Mouse (Mus musculus) stomach, embryonic 16.5 days (tissue): Measurements from ENCODE around the gene Tmem101. TPM values are rescaled to one million over a fixed set of nuclear protein-coding genes. Genes with fewer than 3 reads are reported as not detected.

ENCODE experiments used
- ATAC-seq: fragments of 200-750 bp; cut with Nextera tagmentation; 2 replicates; pipeline ENCODE4 v1.8.0; 2017; ENCODE audit warnings: moderate number of reproducible peaks, moderate TSS enrichment; ENCODE audit not compliant: insufficient read depth, low FRiP score
- H3K27ac ChIP-seq: fragments of 300-500 bp; sonication (generic); 2 replicates; pipeline ENCODE4 v1.5.1; 2014; ENCODE audit warnings: low read length
- H3K27me3 ChIP-seq: fragments of 300-500 bp; sonication (generic); 2 replicates; pipeline ENCODE4 v1.6.1; 2014; ENCODE audit warnings: low read length, control low read depth, mixed read lengths; ENCODE audit not compliant: control insufficient read depth, insufficient read depth
- H3K36me3 ChIP-seq: fragments of 300-500 bp; sonication (generic); 2 replicates; pipeline ENCODE4 v1.6.1; 2014; ENCODE audit warnings: low read length; ENCODE audit not compliant: control insufficient read depth, insufficient read depth
- H3K4me1 ChIP-seq: fragments of 300-500 bp; sonication (generic); 2 replicates; pipeline ENCODE4 v1.6.1; 2014; ENCODE audit warnings: low read length, control low read depth, mixed read lengths; ENCODE audit not compliant: control insufficient read depth, insufficient read depth
- H3K4me2 ChIP-seq: fragments of 300-500 bp; sonication (generic); 2 replicates; pipeline ENCODE4 v1.6.1; 2014; ENCODE audit warnings: low read depth, low read length, mixed read lengths
- H3K4me3 ChIP-seq: fragments of 300-500 bp; sonication (generic); replicated peaks from 2 replicates; pipeline ENCODE4 v1.5.1; 2014; ENCODE audit warnings: mild to moderate bottlenecking, low read length
- H3K9ac ChIP-seq: fragments of 300-500 bp; sonication (generic); 2 replicates; pipeline ENCODE4 v1.6.1; 2014; ENCODE audit warnings: low read length
- H3K9me3 ChIP-seq: fragments of 300-500 bp; sonication (generic); replicated peaks from 2 replicates; pipeline ENCODE4 v1.6.1; 2016; ENCODE audit warnings: low read length, control low read depth; ENCODE audit not compliant: control insufficient read depth
- WGBS: fragments of 180-500 bp; shearing (Covaris S2); extraction: QIAGEN DNeasy Blood & Tissue Kit; methylation state at CpG from one replicate; pipeline ENCODE4 v1.1.7; 2014; 5-methylcytosine and 5-hydroxymethylcytosine counted together
- polyA plus RNA-seq: library from polyadenylated mRNA; unstranded; fragments of >200 nt; fragmentation: Nextera tagmentation; extraction: Ambion mirVana; gene quantifications from 2 replicates; pipeline ENCODE4 v1.2.1, GENCODE M21; 2015

Gene Tmem101
- polyA plus RNA-seq = 27.9 and 29.0 TPM in 2 replicates

DNA sequence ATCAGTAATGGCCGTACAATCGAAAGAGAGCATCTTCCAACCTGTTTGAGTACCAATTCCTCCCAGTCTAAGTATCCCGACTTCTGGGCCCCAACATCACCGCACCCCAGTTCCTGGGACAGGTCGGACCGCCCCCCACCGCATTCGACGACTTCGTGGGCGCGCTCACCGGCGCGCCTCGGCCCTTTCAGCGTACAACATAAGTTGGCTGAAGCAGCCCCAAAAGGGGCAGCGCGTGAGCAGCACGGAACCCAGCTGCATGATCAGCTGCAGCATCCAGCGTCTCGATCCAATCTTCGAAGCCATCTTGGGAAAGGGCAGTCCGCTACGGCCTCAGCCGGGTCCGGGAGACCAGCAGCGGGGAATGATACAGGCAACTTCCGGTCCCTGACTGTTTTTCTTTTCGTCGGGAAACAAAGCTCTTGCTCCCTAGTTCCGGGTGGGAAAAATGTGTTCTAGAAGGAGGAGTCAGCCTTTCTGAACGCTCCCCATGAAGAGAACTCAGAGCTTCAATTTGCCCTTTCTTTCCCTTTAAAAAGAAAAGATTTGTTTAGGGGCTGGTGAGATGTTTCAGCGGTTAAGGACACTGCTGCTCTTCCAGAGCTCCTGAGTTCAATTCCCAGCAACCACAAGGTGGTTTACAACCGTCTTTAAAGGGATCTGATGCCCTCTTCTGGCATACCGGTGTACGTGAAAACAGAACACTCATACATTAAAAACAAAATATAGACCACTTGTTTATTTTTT is at the start of gene Tmem101:
Gene Tmem101, minus strand, starts transcription at position 366 of the 747 bp plus-strand sequence.
- Histone ChIP-seq H3K36me3 (0 out of 2 replicates have a peak, but pooled peaks cover 8% of the 10 kb centered on the region), H3K4me3 (peak within 1 kb of the TSS; percentile 78), H3K27ac (peak within 1 kb of the TSS; percentile 60; the same call in 1 of the 2 replicates), H3K4me1 (peaks cover 10% of the 10 kb centered on the region), H3K27me3 (no peaks in the 10 kb centered on the region), H3K9me3 (no peaks in the 10 kb centered on the region), H3K4me2 (peak within 1 kb of the TSS; percentile 77), H3K9ac (peak within 1 kb of the TSS; percentile 92)
- peak; percentile 83 for ATAC-seq
- under 1% methylated on average over 37 of the region's 37 CpGs for WGBS

DNA sequence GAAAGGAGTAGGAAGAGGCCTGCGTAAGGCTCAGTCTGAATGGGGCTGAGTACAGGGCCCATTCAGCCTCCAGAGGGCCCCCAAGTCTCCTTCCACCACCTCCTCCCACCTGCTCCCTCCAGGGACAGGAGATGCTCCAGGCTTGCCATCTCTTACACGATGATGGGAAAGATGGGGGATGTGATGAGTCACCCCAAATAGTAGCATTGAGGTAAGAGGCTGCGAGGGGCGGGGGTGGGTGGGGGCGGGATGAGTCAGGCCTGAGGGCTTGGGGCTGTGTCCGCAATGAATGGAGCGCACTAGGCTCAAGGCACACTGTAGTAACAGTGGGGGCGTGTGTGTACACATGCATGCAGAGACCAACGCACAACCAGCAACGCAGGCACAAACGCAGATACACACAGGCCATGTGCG is 45.2 kb upstream of the Tmem101 start:
- no peak overlapping the region for H3K9ac ChIP-seq
- no peaks in the 10 kb centered on the region for H3K4me1 ChIP-seq
- peaks cover 38% of the 10 kb centered on the region for H3K36me3 ChIP-seq
- ATAC-seq = peak; percentile 53; the same call in 1 of the 2 replicates
- no peak overlapping the region for H3K4me3 ChIP-seq
- no peak overlapping the region for H3K27ac ChIP-seq
- 71% methylated on average over 12 of the region's 12 CpGs for WGBS
- no peaks in the 10 kb centered on the region for H3K9me3 ChIP-seq
- no peaks in the 10 kb centered on the region for H3K27me3 ChIP-seq
- no peak overlapping the region for H3K4me2 ChIP-seq

DNA sequence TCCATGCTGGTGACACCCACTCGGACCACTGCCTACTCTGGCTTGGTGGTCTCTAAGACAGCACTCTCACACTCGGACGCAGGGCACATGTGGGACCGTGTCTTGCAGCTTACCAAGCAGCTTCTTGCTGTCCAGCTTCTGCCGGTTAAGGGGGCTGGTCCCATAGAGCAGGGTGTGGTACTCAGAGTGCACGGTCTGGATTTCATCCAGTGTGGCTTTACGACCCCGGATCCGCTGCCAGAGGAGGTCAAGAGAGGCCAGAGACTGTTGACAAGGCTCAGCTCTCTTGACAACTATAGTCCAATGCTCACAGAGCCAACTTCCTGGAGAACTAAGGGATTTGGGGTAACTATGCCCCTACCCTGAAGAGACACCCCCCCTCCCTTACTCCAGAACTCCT is 43.7 kb upstream of the Tmem101 start:
- no peak overlapping the region for H3K4me2 ChIP-seq
- H3K4me3 ChIP-seq = no peak overlapping the region
- H3K36me3 ChIP-seq = peaks cover 33% of the 10 kb centered on the region
- H3K27ac ChIP-seq = no peak overlapping the region
- H3K9me3 ChIP-seq = no peaks in the 10 kb centered on the region
- ATAC-seq = no peak
- H3K4me1 ChIP-seq = no peaks in the 10 kb centered on the region
- WGBS = 48% methylated on average over 9 of the region's 9 CpGs
- no peaks in the 10 kb centered on the region for H3K27me3 ChIP-seq
- no peak overlapping the region for H3K9ac ChIP-seq

DNA sequence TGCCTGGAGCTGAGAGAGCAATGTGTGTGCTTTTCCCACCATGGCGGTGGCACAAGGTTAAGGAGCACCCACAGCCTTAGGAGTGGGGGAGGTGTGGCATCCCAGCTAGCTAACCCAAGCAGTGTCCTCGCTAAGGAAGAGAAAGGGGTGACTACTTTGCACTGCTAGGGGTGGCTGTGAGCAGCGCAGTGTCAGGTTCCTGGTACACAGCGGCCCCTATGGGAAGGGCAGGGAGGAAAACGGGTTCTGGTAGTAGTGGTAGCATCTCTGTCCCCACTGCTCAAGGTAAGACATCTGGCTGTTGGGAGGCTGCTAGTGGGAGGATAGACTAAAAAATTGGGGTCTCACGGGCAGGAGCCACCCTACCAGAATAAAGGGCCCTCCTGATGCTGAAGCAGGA is 42.0 kb upstream of the Tmem101 start:
- no peak overlapping the region for H3K4me2 ChIP-seq
- ATAC-seq = no peak
- WGBS = 69% methylated on average over 6 of the region's 6 CpGs
- no peak overlapping the region for H3K27ac ChIP-seq
- H3K9me3 ChIP-seq = no peaks in the 10 kb centered on the region
- no peak overlapping the region for H3K4me3 ChIP-seq
- H3K27me3 ChIP-seq = no peaks in the 10 kb centered on the region
- peaks cover 28% of the 10 kb centered on the region for H3K36me3 ChIP-seq
- no peaks in the 10 kb centered on the region for H3K4me1 ChIP-seq
- no peak overlapping the region for H3K9ac ChIP-seq

DNA sequence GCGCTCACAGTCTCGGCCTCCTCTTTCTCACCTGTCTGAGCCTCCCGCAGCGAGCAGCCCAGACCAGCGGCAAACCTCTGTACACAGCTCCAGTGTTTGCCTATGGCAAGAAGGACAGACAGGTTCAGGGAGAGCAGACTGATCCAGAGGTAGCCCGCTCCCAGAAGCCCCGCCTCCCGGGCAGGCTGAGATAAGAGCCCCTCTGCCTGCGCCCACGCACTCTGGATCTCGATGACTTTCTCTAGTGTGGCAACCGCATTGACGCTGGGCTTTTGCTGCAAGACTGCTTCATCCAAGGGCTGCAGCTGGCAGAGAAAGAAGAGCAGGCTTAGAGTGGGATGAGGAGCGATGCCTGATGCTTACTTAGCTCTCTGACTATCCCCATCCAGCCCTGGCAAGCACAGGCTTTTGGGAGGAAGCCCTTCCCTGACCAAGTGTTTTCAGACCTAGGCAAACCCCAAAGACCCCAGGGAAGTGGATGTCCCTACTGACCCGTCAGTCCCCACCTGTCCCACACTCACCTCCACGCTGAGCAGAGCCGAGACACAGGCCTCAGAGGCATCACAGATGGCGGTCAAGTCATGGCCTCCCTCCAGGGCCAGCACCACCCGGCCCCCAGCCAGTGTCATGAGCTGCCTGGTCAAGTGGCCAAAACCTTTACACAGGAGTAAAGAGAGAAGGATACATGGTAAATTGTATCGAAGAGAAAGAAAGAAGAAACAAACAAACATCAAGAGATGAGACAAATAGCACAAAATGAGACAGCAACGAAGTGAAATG is 40.0 kb upstream of the Tmem101 start:
- Histone ChIP-seq H3K4me1 (0 out of 2 replicates have a peak, but pooled peaks cover 2% of the 10 kb centered on the region), H3K27me3 (no peaks in the 10 kb centered on the region), H3K4me2 (no peak overlapping the region), H3K27ac (no peak overlapping the region), H3K9ac (no peak overlapping the region), H3K36me3 (peaks cover 28% of the 10 kb centered on the region), H3K9me3 (no peaks in the 10 kb centered on the region), H3K4me3 (no peak overlapping the region)
- WGBS = 69% methylated on average over 21 of the region's 21 CpGs
- ATAC-seq = 0 out of 2 replicates have a peak, but pooled peaks have one; percentile 24

DNA sequence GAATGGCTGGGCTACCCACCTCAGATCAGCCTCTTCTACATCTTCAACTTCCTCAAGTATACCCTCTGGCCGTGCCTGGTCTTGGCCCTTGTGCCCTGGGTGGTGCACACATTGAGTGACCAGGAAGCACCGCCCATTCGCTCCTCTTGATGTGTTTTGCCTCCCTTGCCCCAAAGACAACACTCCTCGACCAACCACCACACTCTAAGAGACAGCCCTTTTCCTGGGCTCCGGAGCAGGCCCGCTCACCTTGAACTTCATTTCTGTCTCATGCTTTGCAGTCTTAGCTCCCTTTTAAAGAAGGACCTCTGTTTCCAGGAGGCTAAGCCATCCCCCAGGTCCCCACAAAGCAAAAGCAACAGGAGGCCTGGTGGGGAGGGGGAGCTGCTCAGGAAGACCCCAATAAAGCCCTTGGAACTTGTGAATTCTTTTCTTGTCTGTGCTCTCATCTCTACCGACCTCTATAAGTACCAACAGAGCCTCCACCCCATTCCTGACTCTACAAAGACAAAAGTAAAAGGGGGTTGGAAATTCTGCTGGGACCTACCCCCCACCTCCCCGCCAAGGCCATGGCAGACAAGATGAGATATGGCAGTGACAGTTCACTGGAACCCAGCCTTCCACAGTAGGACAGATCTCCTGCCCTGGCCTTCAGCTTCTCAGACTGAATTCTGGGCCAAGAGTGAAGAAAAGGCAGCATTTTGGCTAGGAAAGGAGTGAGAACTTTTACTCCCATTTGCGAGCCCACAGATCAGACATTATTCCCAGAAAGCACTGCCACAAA is 37.6 kb upstream of the Tmem101 start:
- no peak for ATAC-seq
- H3K4me1 ChIP-seq = peaks cover 18% of the 10 kb centered on the region
- H3K36me3 ChIP-seq = peaks cover 15% of the 10 kb centered on the region
- H3K27me3 ChIP-seq = no peaks in the 10 kb centered on the region
- no peak overlapping the region for H3K27ac ChIP-seq
- H3K9ac ChIP-seq = no peak overlapping the region
- no peak overlapping the region for H3K4me3 ChIP-seq
- H3K4me2 ChIP-seq = no peak overlapping the region
- no peaks in the 10 kb centered on the region for H3K9me3 ChIP-seq
- 82% methylated on average over 9 of the region's 9 CpGs for WGBS

DNA sequence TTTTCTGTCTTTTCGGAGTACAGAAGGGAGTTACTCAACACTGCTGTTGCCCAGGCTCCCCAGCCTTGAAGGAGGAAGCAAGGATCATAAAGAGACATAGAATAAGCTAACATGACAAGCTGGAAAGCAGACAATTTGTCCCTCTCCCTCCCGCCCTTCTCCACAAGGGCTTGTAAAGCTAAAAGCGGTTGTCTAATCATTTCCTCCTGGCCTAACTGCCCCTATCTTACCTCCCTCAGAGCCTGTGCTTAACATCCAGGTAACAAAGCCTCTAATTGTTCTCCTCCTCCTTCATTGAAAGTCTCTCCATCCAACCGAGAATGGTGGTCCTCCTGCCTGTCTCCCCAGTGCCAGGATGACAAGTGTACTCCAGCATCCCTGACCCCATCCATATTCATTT is 34.6 kb upstream of the Tmem101 start:
- Histone ChIP-seq H3K4me1 (peaks cover 18% of the 10 kb centered on the region), H3K27ac (no peak overlapping the region), H3K27me3 (no peaks in the 10 kb centered on the region), H3K36me3 (no peaks in the 10 kb centered on the region), H3K9ac (peak overlapping the region; percentile 69; the same call in 1 of the 2 replicates), H3K4me2 (peak overlapping the region; percentile 89), H3K4me3 (peak overlapping the region; percentile 56; the same call in 1 of the 2 replicates), H3K9me3 (no peaks in the 10 kb centered on the region)
- no peak for ATAC-seq
- 46% methylated on average over 4 of the region's 4 CpGs for WGBS

DNA sequence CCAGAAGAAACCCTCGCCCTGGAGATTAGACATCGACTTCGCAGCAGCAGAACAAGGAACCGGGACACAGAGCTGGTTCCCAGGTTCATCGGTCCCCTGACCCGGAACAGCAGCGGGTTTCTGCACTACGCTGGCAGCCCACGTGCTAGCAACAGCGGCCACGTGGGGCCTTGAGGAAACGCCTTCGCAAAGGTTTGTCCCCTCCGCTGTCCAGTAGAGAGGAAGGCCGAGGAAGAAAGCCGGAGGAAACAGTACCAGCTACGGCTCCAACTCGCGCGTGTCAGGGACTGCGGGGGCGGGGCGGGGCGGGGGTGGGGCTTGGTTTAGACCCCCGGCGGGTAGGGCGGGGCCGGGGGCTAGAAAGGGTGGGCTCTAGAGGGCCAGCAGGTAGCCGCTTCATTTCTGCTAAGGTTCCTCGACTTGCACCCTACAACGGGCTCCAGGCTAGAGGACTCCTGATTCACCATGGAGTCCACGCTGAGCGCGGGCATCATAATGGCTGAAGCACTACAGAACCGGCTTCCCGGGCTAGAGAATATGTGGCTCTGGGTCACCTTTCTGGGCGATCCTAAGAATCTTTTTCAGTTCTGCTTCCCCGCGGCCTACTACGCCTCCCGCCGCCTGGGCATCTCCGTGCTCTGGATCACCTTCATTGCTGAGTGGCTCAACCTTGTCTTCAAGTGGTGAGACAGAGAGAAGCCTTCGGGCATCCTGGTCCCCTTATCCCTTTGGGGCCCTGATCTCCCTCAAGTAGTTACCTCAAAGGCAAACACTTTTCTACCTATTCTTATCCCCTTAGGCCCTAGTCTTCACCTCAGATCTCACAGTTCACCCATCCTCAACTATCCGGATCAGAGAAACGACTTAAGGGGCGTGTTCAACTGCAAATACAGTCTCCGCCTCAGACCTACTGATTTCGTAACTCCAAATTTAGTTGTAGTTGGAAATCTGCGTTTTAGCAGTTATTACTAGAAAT is 33.5 kb upstream of the Tmem101 start, which contains the start of gene G6pc3:
Gene G6pc3, plus strand, starts transcription at position 160 of the 976 bp plus-strand sequence.
- Histone ChIP-seq H3K4me3 (peak within 1 kb of the TSS; percentile 56), H3K9ac (peak within 1 kb of the TSS; percentile 69), H3K36me3 (no peaks in the 10 kb centered on the region), H3K27me3 (no peaks in the 10 kb centered on the region), H3K4me1 (peaks cover 18% of the 10 kb centered on the region), H3K27ac (peak within 1 kb of the TSS; percentile 30), H3K4me2 (peak within 1 kb of the TSS; percentile 89), H3K9me3 (no peaks in the 10 kb centered on the region)
- peak; percentile 84 for ATAC-seq
- under 1% methylated on average over 50 of the region's 50 CpGs for WGBS
